Mouse (Mus musculus) cerebellum, postnatal 4 days (tissue): Measurements from ENCODE around the gene Faap100.
A peak's percentile ranks its signal among the peaks of the same experiment; 100 is the strongest.
"Not testable (repeated sequence)": the region's sequence is repeated elsewhere in the genome, so short reads cannot be mapped to it uniquely, and the experiment has no call there.

Experiments used
- DNase-seq, 2 experiments: peaks; one replicate each; pipeline ENCODE4 v3.0.0; 2022; ENCODE audit warnings: low spot score in 2 of 2, mixed read lengths in 1 of 2

Gene Faap100

DNA sequence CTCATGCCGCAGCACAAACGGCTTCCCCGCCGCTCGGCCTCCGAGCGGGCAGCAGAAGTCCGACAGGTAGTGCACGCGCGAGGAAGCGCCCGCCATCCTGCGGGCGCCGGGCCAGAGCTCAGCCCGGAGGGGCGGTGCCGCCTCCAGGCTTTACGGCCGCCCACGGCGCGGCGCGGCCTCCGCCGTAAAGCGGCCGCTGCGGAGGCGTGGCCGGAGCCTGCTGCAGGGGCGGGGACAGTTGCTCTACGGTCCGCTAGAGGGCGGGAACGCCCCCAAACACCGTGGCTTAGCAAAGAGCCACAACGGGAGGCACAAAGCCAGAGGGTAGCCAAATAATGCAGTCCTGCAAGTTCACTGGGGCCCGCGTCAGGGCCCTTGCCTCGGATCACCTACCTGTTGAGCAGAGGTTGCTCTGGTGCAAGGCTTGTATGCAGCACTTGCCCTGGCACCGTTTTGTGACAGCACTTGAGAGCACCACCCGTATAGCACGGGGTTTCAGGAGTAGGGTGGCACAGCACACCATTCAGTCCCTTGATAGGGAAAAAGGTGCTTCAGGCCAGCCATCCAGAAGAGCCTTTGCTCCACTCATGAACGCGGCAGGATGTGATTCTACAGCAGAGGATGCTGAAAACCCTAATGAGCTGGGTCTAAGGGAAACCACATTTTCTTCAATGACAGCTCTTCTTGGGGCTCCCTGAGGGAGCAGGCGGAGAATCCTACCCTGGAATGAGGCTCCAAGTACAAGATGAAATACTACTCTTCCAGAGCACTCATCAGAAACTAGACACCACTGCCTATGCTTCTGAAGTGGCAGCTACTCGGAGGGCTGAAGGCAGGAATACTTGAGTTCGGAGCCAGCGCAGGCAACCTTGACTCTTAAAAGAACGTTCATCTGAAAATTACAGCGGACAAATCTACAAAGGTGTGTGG is at the start of gene Faap100:
Faap100 (minus strand) TSS at position 154 of the 930 bp plus-strand sequence.
- DNase-seq = peak; percentile 66 to 88

DNA sequence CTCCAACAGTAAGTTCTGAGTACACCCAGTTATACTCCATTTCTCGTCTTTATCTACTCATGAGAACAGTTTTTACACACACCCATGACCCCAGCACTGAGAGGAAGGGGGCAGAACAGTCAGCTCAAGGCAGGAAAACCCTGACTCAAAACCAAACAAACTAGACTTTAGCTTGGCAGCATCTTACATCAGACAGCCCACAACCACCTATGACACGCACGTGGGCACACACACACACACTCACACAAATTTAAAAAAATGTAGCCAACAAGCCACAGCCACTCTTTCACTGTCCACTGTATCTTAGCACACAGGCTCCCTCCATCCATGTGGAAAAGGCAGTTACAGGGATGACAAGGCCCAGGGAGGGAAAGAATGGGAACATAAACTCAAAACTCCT is 48.2 kb upstream of the Faap100 start:
- no peak for DNase-seq

GRCm38 (mm10) chr11:120423569-120424295 is 45.2 kb upstream of the Faap100 start:
- peak in 1 of 2 experiments; percentile 69 for DNase-seq

DNA sequence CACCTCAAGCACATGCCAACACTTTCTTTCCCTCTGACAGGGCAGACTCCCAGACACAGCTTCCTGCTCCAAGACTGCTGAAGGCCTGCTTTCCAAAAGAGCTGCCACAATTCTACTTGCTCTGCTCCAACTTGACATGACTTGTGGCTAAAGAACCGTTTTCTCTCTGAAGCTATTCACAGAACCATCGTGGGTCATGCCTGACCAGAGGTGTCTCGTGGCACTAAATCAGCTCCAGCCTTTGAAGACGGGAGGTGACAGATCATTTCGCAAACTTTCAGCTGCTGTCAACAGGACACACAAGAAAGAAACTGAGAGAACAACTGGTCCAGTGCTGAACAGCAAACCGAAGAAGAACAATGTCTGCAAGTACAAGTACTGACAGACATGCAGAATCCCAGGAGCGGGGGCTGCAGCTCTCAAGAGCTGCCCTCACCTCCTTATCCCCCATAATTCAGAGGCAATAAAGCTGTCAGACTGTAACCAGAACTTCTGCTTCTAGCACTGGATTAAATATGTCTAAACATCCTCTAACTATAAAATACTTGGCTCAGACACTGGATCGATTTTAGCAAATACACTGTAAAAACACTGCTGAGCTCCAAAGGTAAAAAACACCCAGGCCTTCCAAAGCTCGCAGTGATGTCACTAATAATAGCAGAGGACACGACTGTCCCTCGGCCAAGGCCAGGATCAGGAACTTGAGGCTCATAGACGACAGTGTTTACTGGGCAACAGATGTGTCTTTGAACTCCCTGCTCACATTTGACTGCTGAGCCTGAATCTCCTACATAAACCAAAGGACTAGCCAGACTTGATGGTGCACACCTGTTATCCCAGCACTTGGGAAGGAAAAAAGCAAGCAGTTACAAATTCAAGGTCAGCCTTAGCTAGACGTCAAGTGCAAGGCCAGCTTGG is 44.3 kb upstream of the Faap100 start:
- DNase-seq = no peak

GRCm38 (mm10) chr11:120418592-120418991 is 40.0 kb upstream of the Faap100 start:
- no peak for DNase-seq

DNA sequence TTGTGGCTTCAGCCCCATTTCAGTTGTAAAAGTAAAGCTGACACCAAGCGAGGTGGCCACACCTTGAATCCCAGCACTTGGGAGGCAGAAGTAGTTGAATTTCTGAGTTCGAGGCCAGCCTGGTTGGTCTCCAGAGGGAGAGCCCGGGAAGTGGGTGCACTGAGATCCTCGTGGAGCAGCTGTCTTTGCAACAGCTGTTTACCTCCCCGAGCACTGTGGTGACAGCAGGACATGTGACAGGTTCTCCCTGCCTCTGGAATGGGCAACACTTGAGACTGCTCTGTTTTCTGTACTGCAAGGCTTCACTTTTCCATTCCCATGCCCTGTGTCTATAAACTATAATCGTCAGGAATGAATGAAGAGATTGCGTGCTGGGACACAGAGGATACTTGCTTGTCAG is 39.3 kb upstream of the Faap100 start:
- DNase-seq = no peak

GRCm38 (mm10) chr11:120413621-120414020 is 35.1 kb upstream of the Faap100 start:
- DNase-seq = not testable (repeated sequence)

- no peak for DNase-seq
Measured at GRCm38 (mm10) chr11:120406445-120406844, 27.9 kb upstream of the Faap100 start.

DNA sequence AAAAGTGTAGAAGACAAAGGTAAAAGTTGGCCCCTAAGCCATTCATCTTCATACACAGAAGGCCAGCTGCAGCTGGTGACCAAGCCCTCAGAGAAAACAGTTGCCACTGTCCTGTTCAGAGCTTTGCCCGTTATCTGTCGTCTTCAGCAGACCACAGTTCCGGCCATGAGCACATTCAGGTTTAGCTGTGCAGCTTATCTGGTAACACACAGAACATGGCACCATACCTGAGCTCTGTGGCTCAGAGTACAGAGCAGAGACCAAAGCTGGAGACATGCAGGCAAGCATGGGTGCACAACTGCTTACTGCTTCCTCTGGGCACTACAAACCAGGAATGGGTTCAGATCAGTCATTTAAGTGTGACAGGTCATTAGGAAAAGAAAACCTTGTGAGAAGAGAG is 27.3 kb upstream of the Faap100 start:
- no peak for DNase-seq

DNA sequence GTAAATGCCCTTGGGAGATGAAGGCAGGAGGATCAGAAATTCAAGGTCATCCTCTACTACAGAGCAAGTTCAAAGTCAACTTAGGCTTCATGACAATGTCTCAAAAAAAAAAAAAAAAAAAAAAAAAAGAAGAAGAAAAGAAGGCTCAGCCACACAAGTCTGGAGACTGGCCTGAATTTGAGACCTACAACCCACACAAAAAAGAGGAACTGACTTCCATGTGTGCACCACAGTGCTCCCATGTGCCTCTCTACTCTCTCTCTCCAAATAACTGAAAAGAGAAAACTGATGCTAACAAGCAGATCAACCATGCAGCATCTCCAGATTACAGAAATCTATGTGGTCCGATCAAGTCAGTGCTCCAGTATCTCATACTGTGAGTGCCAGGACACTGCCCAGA is 26.2 kb upstream of the Faap100 start:
- DNase-seq = no peak

DNA sequence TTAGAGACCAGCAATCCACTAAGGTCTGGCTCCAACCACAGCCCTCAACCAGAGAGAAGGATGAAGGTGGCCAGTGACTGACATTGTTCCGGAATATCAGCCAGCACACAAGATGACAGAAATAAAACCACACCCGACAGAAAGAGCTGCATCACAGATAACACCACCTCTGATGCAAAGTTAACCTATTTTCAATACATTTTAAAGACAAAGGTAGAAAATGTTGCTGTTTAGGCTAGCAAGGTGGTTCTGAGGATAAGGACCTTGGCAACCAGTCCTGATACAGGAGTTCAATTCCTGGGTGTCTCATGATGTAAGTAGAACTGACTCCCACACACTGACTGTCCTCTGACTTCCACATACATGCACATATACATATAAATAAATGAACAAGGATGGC is 20.8 kb upstream of the Faap100 start:
- no peak for DNase-seq

DNA sequence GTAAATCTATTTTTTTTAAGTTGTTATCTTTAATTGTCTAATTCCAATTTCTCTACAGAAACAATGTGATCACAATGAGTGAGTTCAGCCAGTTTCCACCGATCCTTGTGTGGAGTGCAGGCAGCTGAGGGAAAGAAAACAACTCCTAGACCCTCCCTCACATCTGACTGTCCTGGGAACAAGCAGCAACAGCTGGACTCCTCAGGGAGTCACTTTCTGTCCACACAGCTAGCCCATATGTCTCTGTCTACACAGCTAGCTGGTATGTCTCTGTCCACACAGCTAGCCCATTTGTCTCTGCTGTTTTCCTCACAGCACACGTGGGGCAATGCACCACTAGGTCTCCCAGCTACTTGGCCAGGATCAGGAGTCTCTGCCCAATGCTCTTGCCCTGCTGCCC is 19.0 kb upstream of the Faap100 start:
- DNase-seq = no peak

GRCm38 (mm10) chr11:120395661-120396060 is 17.1 kb upstream of the Faap100 start:
- DNase-seq = no peak

GRCm38 (mm10) chr11:120388580-120388979 is 10.0 kb upstream of the Faap100 start:
- DNase-seq = no peak

DNA sequence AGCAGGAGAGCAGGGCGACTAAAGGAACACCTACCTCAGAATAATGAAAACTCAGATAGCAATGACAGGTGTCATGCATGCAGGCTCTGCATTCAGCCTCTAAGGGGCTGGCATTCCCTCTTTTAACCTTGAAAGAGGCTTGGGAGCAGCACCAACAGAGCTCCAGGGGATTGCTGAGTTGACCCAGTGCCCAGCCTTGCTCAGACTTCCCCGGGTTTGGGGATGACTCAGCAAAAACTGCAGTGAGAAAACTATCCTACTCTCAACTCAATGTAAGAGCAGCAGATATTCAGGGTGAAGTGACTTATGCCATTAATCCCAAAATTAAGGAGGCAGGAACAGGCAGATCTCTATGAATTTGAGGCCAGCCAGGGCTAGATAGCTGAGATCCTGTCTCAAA is 8.6 kb upstream of the Faap100 start:
- no peak for DNase-seq

- no peak for DNase-seq
Measured at GRCm38 (mm10) chr11:120386632-120387031, 8.1 kb upstream of the Faap100 start.

GRCm38 (mm10) chr11:120382509-120382908 is 3.9 kb upstream of the Faap100 start:
- no peak for DNase-seq

- DNase-seq = no peak
Measured at GRCm38 (mm10) chr11:120381157-120381556, 2.6 kb upstream of the Faap100 start.

DNA sequence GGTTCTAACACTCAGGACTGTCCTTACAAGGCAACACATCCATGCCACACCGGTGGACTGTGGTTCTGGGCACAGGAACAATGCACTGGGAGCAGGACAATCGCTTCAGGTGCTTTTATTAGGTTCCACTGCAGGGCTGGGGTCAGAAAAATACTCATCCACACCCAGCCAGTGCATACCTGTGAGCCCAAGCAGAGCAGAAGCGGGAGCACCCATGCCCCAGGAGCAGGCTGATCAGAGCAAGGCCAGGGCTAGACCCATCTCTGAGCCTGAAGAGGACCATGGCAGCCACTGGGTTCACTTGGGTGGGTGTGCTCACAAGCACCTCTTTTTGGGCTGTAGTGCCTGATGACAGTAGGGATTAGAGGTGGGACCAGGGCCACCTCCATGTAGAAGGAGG is 1.7 kb upstream of the Faap100 start:
- no peak for DNase-seq

- DNase-seq = peak in 1 of 2 experiments; percentile 43
Measured at GRCm38 (mm10) chr11:120378031-120378610, 443 bp downstream of the Faap100 start.

- DNase-seq = no peak
Measured at GRCm38 (mm10) chr11:120377337-120377736, 1.2 kb downstream of the Faap100 start.
